Mouse (Mus musculus): ENCODE results near the gene Ets2. TPM values are rescaled to one million over a fixed set of nuclear protein-coding genes. Genes with fewer than 3 reads are reported as not detected.

Gene Ets2
- polyA plus RNA-seq, 2 experiments, result 7.4 to 7.5 TPM

GRCm38 (mm10) chr16:95658836-95659430 lies 42.9 kb upstream of the Ets2 start:
- Histone ChIP-seq H3K36me3 (replicated peaks; ENCODE audit: control insufficient read depth, insufficient read depth, low read depth) (no peaks in the 10 kb centered on the region), H3K9ac (replicated peaks) (no peak overlapping the region), H3K4me1 (replicated peaks; ENCODE audit: control insufficient read depth in 2 of 2, insufficient read depth in 2 of 2, low read length in 1 of 2) (no peaks in the 10 kb centered on the region), H3K27ac (no peak overlapping the region), H3K4me3 (ENCODE audit: insufficient read depth in 1 of 2, low read depth in 2 of 2, low read length in 2 of 2) (no peak overlapping the region), H3K9me3 (ENCODE audit: control insufficient read depth, low read length) (no peaks in the 10 kb centered on the region), H3K4me2 (ENCODE audit: low read depth) (no peak overlapping the region), H3K27me3 (ENCODE audit: control insufficient read depth, insufficient read depth, low read length) (no peaks in the 10 kb centered on the region)
- no peak for TF ChIP-seq EP300 (IDR thresholded peaks at IDR 0.05; ENCODE audit: low read depth)
- peak; percentile 93 for TF ChIP-seq CTCF (IDR thresholded peaks at IDR 0.05; ENCODE audit: low read depth)
- 44% methylated on average over 5 of the region's 5 CpGs for WGBS (ENCODE audit: insufficient replicate concordance)
- peak; percentile 43; the same call in 1 of the 2 replicates for ATAC-seq (ENCODE audit: insufficient read depth)
- no peak for DNase-seq (ENCODE audit: low read depth in 3 of 3, low spot score in 3 of 3)

GRCm38 (mm10) chr16:95659461-95659860 lies 42.4 kb upstream of the Ets2 start:
- DNase-seq (ENCODE audit: low read depth in 3 of 3, low spot score in 3 of 3), result no peak
- TF ChIP-seq CTCF (IDR thresholded peaks at IDR 0.05; ENCODE audit: low read depth), result no peak
- no peak for TF ChIP-seq EP300 (IDR thresholded peaks at IDR 0.05; ENCODE audit: low read depth)
- no peaks in the 10 kb centered on the region for H3K27me3 ChIP-seq (ENCODE audit: control insufficient read depth, insufficient read depth, low read length)
- H3K4me2 ChIP-seq (ENCODE audit: low read depth), result no peak overlapping the region
- WGBS (ENCODE audit: insufficient replicate concordance), result 52% methylated on average over 19 of the region's 19 CpGs
- H3K27ac ChIP-seq, result no peak overlapping the region
- ATAC-seq (ENCODE audit: insufficient read depth), result no peak
- H3K36me3 ChIP-seq (replicated peaks; ENCODE audit: control insufficient read depth, insufficient read depth, low read depth), result no peaks in the 10 kb centered on the region
- no peak overlapping the region for H3K9ac ChIP-seq (replicated peaks)
- no peaks in the 10 kb centered on the region for H3K9me3 ChIP-seq (ENCODE audit: control insufficient read depth, low read length)
- H3K4me3 ChIP-seq (ENCODE audit: insufficient read depth in 1 of 2, low read depth in 2 of 2, low read length in 2 of 2), result no peak overlapping the region
- H3K4me1 ChIP-seq (replicated peaks; ENCODE audit: control insufficient read depth in 2 of 2, insufficient read depth in 2 of 2, low read length in 1 of 2), result no peaks in the 10 kb centered on the region

- no peak overlapping the region for H3K9ac ChIP-seq (replicated peaks)
- no peak overlapping the region for H3K27ac ChIP-seq
- TF ChIP-seq EP300 (IDR thresholded peaks at IDR 0.05; ENCODE audit: low read depth) (no peak), CTCF (IDR thresholded peaks at IDR 0.05; ENCODE audit: low read depth) (no peak)
- H3K9me3 ChIP-seq (ENCODE audit: control insufficient read depth, low read length), result no peaks in the 10 kb centered on the region
- H3K4me1 ChIP-seq (replicated peaks; ENCODE audit: control insufficient read depth in 2 of 2, insufficient read depth in 2 of 2, low read length in 1 of 2), result no peaks in the 10 kb centered on the region
- no peaks in the 10 kb centered on the region for H3K36me3 ChIP-seq (replicated peaks; ENCODE audit: control insufficient read depth, insufficient read depth, low read depth)
- DNase-seq (ENCODE audit: low read depth in 3 of 3, low spot score in 3 of 3) (no peak), ATAC-seq (ENCODE audit: insufficient read depth) (no peak)
- no peak overlapping the region for H3K4me3 ChIP-seq (ENCODE audit: insufficient read depth in 1 of 2, low read depth in 2 of 2, low read length in 2 of 2)
- H3K4me2 ChIP-seq (ENCODE audit: low read depth), result no peak overlapping the region
- WGBS (ENCODE audit: insufficient replicate concordance), result 63% methylated on average over 5 of the region's 5 CpGs
- no peaks in the 10 kb centered on the region for H3K27me3 ChIP-seq (ENCODE audit: control insufficient read depth, insufficient read depth, low read length)
Observed at GRCm38 (mm10) chr16:95660909-95661308, 41.0 kb upstream of the Ets2 start.

GRCm38 (mm10) chr16:95665472-95666131 lies 36.3 kb upstream of the Ets2 start:
- no peak for TF ChIP-seq CTCF (IDR thresholded peaks at IDR 0.05; ENCODE audit: low read depth)
- TF ChIP-seq EP300 (IDR thresholded peaks at IDR 0.05; ENCODE audit: low read depth), result no peak
- no peaks in the 10 kb centered on the region for H3K36me3 ChIP-seq (replicated peaks; ENCODE audit: control insufficient read depth, insufficient read depth, low read depth)
- DNase-seq (ENCODE audit: low read depth in 3 of 3, low spot score in 3 of 3), result no peak

GRCm38 (mm10) chr16:95666288-95666687 lies 35.6 kb upstream of the Ets2 start:
- Histone ChIP-seq H3K27ac (no peak overlapping the region), H3K9ac (replicated peaks) (no peak overlapping the region), H3K4me1 (replicated peaks; ENCODE audit: control insufficient read depth in 2 of 2, insufficient read depth in 2 of 2, low read length in 1 of 2) (peaks cover 0 to 2% of the 10 kb centered on the region in 2 experiments; a peak in 2 of 4 replicates), H3K4me2 (ENCODE audit: low read depth) (no peak overlapping the region), H3K9me3 (ENCODE audit: control insufficient read depth, low read length) (no peaks in the 10 kb centered on the region), H3K4me3 (ENCODE audit: insufficient read depth in 1 of 2, low read depth in 2 of 2, low read length in 2 of 2) (no peak overlapping the region), H3K36me3 (replicated peaks; ENCODE audit: control insufficient read depth, insufficient read depth, low read depth) (no peaks in the 10 kb centered on the region), H3K27me3 (ENCODE audit: control insufficient read depth, insufficient read depth, low read length) (no peaks in the 10 kb centered on the region)
- WGBS (ENCODE audit: insufficient replicate concordance), result 75% methylated on average over 10 of the region's 10 CpGs
- no peak for TF ChIP-seq EP300 (IDR thresholded peaks at IDR 0.05; ENCODE audit: low read depth)
- no peak for TF ChIP-seq CTCF (IDR thresholded peaks at IDR 0.05; ENCODE audit: low read depth)
- no peak for ATAC-seq (ENCODE audit: insufficient read depth)
- DNase-seq (ENCODE audit: low read depth in 3 of 3, low spot score in 3 of 3), result no peak

More at GRCm38 (mm10) chr16:95665472-95666131, 36.3 kb upstream of the Ets2 start:
- H3K9ac ChIP-seq (replicated peaks), result no peak overlapping the region
- no peaks in the 10 kb centered on the region for H3K27me3 ChIP-seq (ENCODE audit: control insufficient read depth, insufficient read depth, low read length)
- peaks cover 0 to 2% of the 10 kb centered on the region in 2 experiments; a peak in 2 of 4 replicates for H3K4me1 ChIP-seq (replicated peaks; ENCODE audit: control insufficient read depth in 2 of 2, insufficient read depth in 2 of 2, low read length in 1 of 2)
- no peak overlapping the region for H3K4me3 ChIP-seq (ENCODE audit: insufficient read depth in 1 of 2, low read depth in 2 of 2, low read length in 2 of 2)
- H3K4me2 ChIP-seq (ENCODE audit: low read depth), result no peak overlapping the region
- WGBS (ENCODE audit: insufficient replicate concordance), result 35% methylated on average over 6 of the region's 6 CpGs
- ATAC-seq (ENCODE audit: insufficient read depth), result no peak
- no peaks in the 10 kb centered on the region for H3K9me3 ChIP-seq (ENCODE audit: control insufficient read depth, low read length)
- no peak overlapping the region for H3K27ac ChIP-seq
